Mouse (Mus musculus) adrenal gland, postnatal 14 days (tissue): Measurements from ENCODE around the gene Ror1. TPM values are rescaled to one million over a fixed set of nuclear protein-coding genes. Genes with fewer than 3 reads are reported as not detected.

Source experiments
- DNase-seq: peaks from one replicate; pipeline ENCODE4 v3.0.0; 2021; ENCODE audit warnings: mixed read lengths
- total RNA-seq: library from RNA; stranded (reverse); gene quantifications from 2 replicates; pipeline ENCODE4 v1.2.3, GENCODE M21; 2021

Gene Ror1
- total RNA-seq, 1 experiment from 2014 or later: 4.6 TPM

- DNase-seq: no peak
Observed at GRCm38 (mm10) chr4:100391021-100391420, 295.4 kb downstream of the Ror1 start.

DNA sequence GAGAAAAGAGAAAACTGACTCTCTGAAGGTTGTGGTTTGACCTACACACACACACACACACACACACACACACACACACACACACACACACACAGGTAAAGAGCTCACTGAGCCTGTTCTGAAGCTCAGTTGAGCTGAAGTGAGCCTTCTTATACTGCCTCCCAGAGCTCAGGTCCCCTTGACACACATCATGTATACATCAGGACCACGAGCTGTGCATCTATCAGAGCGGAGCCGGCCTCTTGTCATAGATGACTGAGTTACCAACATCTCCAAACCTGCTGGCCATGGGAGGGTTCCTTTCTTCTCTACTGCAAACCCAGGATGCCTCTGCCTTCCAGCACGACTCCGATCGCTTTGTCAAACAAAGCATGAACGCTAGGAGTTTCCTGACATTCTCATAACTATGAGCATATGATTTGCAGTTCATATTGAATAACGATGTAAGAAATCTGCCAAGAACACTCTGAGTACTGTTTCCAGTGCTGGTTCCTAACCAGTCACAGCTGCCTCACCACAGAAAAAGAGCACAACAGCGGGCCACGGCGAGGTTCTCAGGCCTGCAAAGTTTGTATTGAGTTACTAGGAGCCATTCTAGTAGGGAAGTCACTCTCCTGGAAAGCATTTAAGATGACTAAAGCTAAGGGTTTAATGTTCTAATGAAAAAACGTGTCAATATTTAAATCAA is 297.9 kb downstream of the Ror1 start:
- no peak for DNase-seq

DNA sequence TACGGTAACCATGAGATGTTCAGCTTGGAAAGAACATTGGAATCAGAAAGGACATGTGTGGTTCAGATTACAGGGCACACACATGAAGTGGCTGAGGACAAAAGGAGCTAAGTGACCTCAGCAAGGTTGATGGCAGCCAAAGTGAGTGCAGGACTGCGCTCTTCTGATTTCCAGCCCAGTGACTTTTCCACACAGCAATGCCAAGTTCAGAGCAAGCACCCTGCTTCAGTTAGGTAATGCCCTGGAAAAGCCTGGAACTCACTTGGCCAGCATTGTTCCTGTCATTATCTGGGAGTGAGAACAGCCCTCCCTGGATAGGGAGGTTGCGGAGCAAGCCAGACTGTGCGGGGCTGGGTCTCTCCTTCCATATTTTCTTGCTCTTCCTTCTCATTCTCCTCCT is 299.8 kb downstream of the Ror1 start:
- DNase-seq: peak; percentile 8

- DNase-seq: no peak
Observed at GRCm38 (mm10) chr4:100398079-100398478, 302.5 kb downstream of the Ror1 start.

DNA sequence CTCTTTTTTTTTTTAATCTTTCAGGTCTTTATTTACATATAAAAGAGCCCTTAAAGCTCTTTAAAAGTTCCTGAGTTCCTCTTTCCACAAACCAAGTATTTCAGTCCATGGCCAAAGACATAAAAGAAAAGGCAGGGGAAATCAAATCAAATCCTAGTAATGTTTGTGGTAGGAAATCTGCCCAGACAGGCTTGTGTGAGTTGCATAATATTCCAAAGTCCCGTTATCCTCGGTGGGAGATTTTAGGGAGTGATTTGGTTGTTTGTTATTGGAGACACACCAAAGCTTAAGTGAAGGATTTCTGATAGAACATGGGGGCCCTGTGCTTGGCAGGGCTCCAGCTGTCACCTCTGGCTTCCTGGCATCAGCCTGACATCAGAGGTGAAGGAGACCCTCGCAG is 305.5 kb downstream of the Ror1 start:
- no peak for DNase-seq

DNA sequence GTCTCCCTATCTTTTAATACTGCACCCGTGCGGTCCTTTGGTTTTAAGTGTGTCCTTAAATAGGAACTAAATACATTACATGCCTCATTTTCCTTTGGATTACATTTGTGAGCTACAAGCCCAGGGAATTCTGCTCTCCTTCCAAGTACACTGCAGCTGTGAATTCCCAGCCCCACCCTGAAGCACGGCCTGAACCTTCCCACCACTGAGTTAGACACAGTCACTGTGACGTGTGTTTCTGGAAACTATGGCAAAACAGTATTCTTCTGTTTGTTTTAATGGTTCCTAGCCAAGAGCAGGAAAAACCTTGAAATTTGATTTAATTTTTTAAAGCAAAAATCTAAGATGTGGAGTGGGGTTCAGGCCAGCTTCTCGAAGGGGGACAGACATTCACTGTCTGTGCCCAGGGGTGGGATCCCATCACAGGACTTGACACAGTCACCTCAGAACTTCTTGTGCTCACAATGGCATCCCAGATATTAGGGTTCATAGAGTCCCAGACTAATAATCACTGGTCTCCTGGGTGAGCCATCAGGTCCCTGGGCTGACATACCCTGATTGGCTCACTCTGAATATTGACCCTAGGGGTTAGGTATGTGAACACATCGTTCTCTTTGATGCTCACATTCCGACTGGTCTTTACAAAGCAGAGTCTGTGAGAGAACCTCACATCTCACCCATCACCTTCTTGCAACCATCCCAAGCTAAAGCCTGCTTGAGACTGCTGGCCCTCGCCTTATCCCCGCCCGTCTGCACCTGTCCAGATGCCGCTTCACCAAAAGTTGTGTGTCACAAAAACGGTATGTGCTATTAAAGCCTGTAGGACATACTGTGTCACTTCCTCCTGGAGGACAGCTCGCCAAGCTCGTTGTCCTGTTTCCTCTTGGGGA is 306.2 kb downstream of the Ror1 start:
- no peak for DNase-seq

- DNase-seq: peak; percentile 84
Observed at GRCm38 (mm10) chr4:100407261-100407874, 311.8 kb downstream of the Ror1 start.

DNA sequence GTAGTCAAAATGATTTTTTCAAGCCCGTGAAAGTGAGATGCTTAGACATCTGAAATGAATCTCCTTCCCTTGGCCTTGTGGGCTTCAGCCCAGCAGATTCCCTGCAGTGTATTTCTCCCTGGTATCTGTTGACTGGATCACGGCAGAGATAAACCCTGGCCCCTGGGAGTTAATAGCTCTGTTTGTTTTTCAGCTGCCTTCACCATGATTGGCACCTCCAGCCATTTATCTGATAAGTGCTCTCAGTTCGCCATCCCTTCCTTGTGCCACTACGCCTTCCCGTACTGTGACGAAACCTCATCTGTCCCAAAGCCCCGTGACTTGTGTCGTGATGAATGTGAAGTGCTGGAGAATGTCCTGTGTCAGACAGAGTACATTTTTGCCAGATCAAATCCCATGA is 313.9 kb downstream of the Ror1 start:
- DNase-seq: peak; percentile 41

GRCm38 (mm10) chr4:100411841-100412539 is 316.4 kb downstream of the Ror1 start:
- no peak for DNase-seq

GRCm38 (mm10) chr4:100422756-100423155 is 327.2 kb downstream of the Ror1 start:
- no peak for DNase-seq

DNA sequence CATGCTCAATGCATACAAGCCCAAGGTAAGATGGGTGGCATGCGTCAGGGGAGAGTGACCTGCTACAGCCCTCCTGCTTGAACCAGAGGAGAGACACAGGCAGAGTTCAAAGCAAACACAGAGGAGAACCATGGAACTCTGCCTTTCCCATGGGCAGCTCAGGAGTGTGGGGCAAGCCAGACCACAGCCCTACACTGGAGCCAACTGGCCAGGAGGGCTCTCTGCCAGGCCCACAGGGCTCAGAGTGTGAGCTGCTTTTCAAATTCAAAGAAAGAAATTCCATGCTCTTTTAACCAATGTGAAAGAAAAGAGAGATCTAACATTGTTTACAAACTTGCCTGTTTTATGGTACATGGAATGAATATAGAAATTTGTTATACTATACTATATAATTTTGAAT is 330.5 kb downstream of the Ror1 start:
- no peak for DNase-seq

GRCm38 (mm10) chr4:100429371-100429900 is 333.8 kb downstream of the Ror1 start:
- DNase-seq: no peak

- DNase-seq: no peak
Observed at GRCm38 (mm10) chr4:100435281-100436168, 339.9 kb downstream of the Ror1 start.

DNA sequence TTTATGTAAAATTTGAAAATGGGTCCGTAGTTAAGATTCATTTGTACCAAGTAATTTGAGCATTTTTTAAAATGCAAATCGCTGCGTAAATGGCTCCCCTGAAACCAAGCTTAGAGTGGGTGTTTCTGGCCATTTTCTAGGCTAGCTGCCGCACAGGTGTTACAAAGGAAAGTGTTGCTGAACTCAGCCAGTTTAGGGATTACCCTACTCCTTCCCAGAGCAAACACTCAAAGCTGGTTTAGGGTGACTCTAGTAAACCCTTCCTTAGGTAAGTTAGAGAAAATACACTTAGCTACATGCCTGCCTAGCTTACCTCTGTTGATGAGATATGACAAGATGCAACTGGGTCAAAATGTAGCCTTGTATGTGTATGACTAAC is 340.6 kb downstream of the Ror1 start:
- no peak for DNase-seq

- no peak for DNase-seq
Observed at GRCm38 (mm10) chr4:100446897-100447296, 351.3 kb downstream of the Ror1 start.

GRCm38 (mm10) chr4:100462493-100463120 is 367.0 kb downstream of the Ror1 start:
- no peak for DNase-seq

GRCm38 (mm10) chr4:100478592-100479321 is 383.2 kb downstream of the Ror1 start, which contains the start of gene Ube2u:
Ube2u (plus strand) TSS chr4:100478849.
- peak; percentile 81 for DNase-seq

- no peak for DNase-seq
Observed at GRCm38 (mm10) chr4:100488447-100488846, 392.9 kb downstream of the Ror1 start.
